Mouse (Mus musculus) embryonic fibroblast, embryonic 13.5 days (primary cell): ENCODE data around the gene Agpat1.

Source experiments
- CTCF ChIP-seq: IDR thresholded peaks from 2 replicates; pipeline ENCODE4 v1.5.1; 2011; ENCODE audit warnings: mild to moderate bottlenecking, control low read depth, low read length, moderate library complexity, borderline replicate concordance; ENCODE audit not compliant: insufficient read depth
- POLR2A ChIP-seq: IDR thresholded peaks from 2 replicates; pipeline ENCODE4 v1.6.1; 2011; ENCODE audit warnings: low read depth, mild to moderate bottlenecking, control low read depth, low read length, moderate library complexity

DNA sequence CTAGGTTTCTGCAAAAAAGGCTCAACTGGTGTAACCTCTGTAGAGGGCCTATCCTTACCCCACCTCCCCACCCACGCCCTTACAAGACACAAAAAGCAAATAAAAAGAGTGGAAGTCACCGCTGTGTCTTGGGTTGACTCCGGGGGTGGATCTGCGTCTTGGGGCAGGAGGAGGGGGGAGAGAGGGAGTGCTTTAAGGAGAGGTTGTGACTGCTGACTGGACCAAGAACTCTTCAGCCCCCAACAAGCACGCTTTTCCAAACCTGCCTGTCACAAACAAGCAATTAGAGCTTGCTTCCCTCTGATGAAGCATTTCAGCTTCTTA lies 24.5 kb downstream of the Agpat1 start:
- 0 out of 2 replicates have a peak, but pooled peaks have one; percentile 12 for TF ChIP-seq POLR2A
- TF ChIP-seq CTCF, result no peak
